ENCODE assay signal across 24 mouse cellular contexts in the genomic region with DNA sequence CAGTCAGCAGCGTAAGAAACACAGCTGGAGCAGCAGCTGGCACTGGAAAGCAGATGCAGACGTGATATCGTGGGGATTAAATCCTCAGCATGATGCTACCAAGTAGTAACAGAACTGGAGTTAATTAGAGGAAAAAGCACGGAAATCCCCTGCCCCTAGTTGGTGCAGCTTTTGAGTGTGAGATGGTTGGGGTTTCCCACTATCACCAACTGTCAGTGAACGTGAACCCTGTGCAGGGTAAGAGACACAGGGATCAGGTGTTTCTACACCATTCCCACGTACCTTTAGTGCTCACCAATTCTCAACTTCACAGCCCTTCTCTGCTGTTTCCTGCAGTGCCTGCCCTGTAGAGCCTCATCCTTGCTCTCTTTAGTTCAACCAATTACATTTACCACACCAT. TPM values are rescaled to one million over a fixed set of nuclear protein-coding genes. Genes with fewer than 3 reads are reported as not detected.
DNase-seq lines count a peak whose midpoint lies in the region; ATAC-seq and TF ChIP-seq lines count a peak whose summit lies in the region.
"Had no signal": no experiment of that assay in that cellular context is flagged by ENCODE, and none has a peak within 500 bp of the region (broad histone marks: within the 10 kb centered on the region; RNA-seq: fewer than 3 reads in every experiment).

No protein-coding gene starts in this region.

- H3K27ac ChIP-seq in hindbrain, postnatal 0 days, result no peak overlapping the region
- no peak overlapping the region for H3K27ac ChIP-seq in hindbrain, embryonic 11.5 days (ENCODE audit: low read depth, low read length)
- no peak overlapping the region for H3K27ac ChIP-seq in forebrain, embryonic 15.5 days (replicated peaks)
- H3K27ac ChIP-seq: embryonic facial prominence, embryonic 15.5 days; hindbrain, embryonic 13.5 days; intestine, embryonic 15.5 days had no signal

- H3K9ac ChIP-seq in hindbrain, postnatal 0 days (replicated peaks; ENCODE audit: low read length), result no peak overlapping the region
- no peak overlapping the region for H3K9ac ChIP-seq in hindbrain, embryonic 11.5 days (ENCODE audit: low read depth, low read length)
- no peak overlapping the region for H3K9ac ChIP-seq in forebrain, embryonic 15.5 days (replicated peaks)
- H3K9ac ChIP-seq: embryonic facial prominence, embryonic 15.5 days; hindbrain, embryonic 13.5 days; intestine, embryonic 15.5 days had no signal

- H3K9me3 ChIP-seq in hindbrain, postnatal 0 days (ENCODE audit: low read length), result no peaks in the 10 kb centered on the region
- H3K9me3 ChIP-seq in hindbrain, embryonic 11.5 days (ENCODE audit: control insufficient read depth, low read length), result no peaks in the 10 kb centered on the region
- H3K9me3 ChIP-seq in forebrain, embryonic 15.5 days, result no peaks in the 10 kb centered on the region
- H3K9me3 ChIP-seq: embryonic facial prominence, embryonic 15.5 days; hindbrain, embryonic 13.5 days; intestine, embryonic 15.5 days had no signal

- H3K4me3 ChIP-seq in hindbrain, postnatal 0 days (ENCODE audit: low read length), result no peak overlapping the region
- H3K4me3 ChIP-seq in hindbrain, embryonic 11.5 days (ENCODE audit: low read depth, low read length), result no peak overlapping the region
- no peak overlapping the region for H3K4me3 ChIP-seq in forebrain, embryonic 15.5 days
- H3K4me3 ChIP-seq: embryonic facial prominence, embryonic 15.5 days; hindbrain, embryonic 13.5 days; intestine, embryonic 15.5 days had no signal

- no peak for TF ChIP-seq CTCF in hindbrain, postnatal 0 days (IDR thresholded peaks at IDR 0.05; ENCODE audit: low read depth)
- TF ChIP-seq CTCF in brain, embryonic 14.5 days (IDR thresholded peaks at IDR 0.05; ENCODE audit: borderline replicate concordance, extremely low read depth, insufficient read depth, insufficient read length), result no peak

- no peak for ATAC-seq in hindbrain, postnatal 0 days
- ATAC-seq in hindbrain, embryonic 11.5 days (ENCODE audit: low FRiP score), result no peak
- ATAC-seq in CD4-positive, CD25-positive, alpha-beta regulatory T cell, adult 4 months, result peak; percentile 63
- no peak for ATAC-seq in forebrain, embryonic 15.5 days (replicated peaks)
- ATAC-seq: forebrain, embryonic 14.5 days; hindbrain, embryonic 16.5 days; intestine, embryonic 15.5 days had no signal

- no peaks in the 10 kb centered on the region for H3K4me1 ChIP-seq in hindbrain, postnatal 0 days (ENCODE audit: insufficient read depth, low read length)
- H3K4me1 ChIP-seq in hindbrain, embryonic 11.5 days (replicated peaks; ENCODE audit: control insufficient read depth, insufficient read depth, low read length), result no peaks in the 10 kb centered on the region
- no peaks in the 10 kb centered on the region for H3K4me1 ChIP-seq in forebrain, embryonic 15.5 days
- H3K4me1 ChIP-seq: embryonic facial prominence, embryonic 15.5 days; hindbrain, embryonic 13.5 days; intestine, embryonic 15.5 days had no signal

- H3K4me2 ChIP-seq in hindbrain, postnatal 0 days (ENCODE audit: low read depth, low read length), result no peak overlapping the region
- H3K4me2 ChIP-seq in hindbrain, embryonic 11.5 days (replicated peaks; ENCODE audit: low read depth, low read length), result no peak overlapping the region
- no peak overlapping the region for H3K4me2 ChIP-seq in forebrain, embryonic 15.5 days (replicated peaks)
- H3K4me2 ChIP-seq: embryonic facial prominence, embryonic 15.5 days; hindbrain, embryonic 13.5 days; intestine, embryonic 15.5 days had no signal

- peaks cover 51% of the 10 kb centered on the region for H3K36me3 ChIP-seq in hindbrain, postnatal 0 days (ENCODE audit: insufficient read depth, low read length)
- peaks cover 11% of the 10 kb centered on the region; the same call in 1 of the 2 replicates for H3K36me3 ChIP-seq in hindbrain, embryonic 11.5 days (ENCODE audit: control insufficient read depth, insufficient read depth, low read length)
- H3K36me3 ChIP-seq in forebrain, embryonic 15.5 days, result peaks cover 59% of the 10 kb centered on the region

- peak; percentile 9 for DNase-seq in hindbrain, postnatal 0 days (ENCODE audit: low spot score)
- no peak for DNase-seq in hindbrain, embryonic 11.5 days (ENCODE audit: low spot score)
- DNase-seq in brain, embryonic 14.5 days (ENCODE audit: low read depth), result peak; percentile 14
- no peak for DNase-seq in ovary, postnatal 10 days (ENCODE audit: low spot score)
- DNase-seq in right cerebral cortex, adult 18-20 months, result no peak
- DNase-seq: adrenal gland, postnatal 10 days; adrenal gland, postnatal 36 days; cerebellum, adult 11 months; cerebellum, adult 8-10 months; cerebellum, postnatal 10 days; cerebellum, postnatal 36 days; embryo, embryonic 11 days; gastrocnemius, postnatal 25 days; heart, adult 18-20 months; kidney, adult 11 months; kidney, adult 8-10 months had no signal

- H3K27me3 ChIP-seq in hindbrain, postnatal 0 days (ENCODE audit: insufficient read depth, low read length), result no peaks in the 10 kb centered on the region
- H3K27me3 ChIP-seq in hindbrain, embryonic 11.5 days (ENCODE audit: control insufficient read depth, insufficient read depth, low read length), result no peaks in the 10 kb centered on the region
- H3K27me3 ChIP-seq in forebrain, embryonic 15.5 days, result no peaks in the 10 kb centered on the region
- H3K27me3 ChIP-seq: embryonic facial prominence, embryonic 15.5 days; hindbrain, embryonic 13.5 days; intestine, embryonic 15.5 days had no signal

- 70% methylated on average over 6 of the region's 6 CpGs for WGBS in hindbrain, postnatal 0 days
- WGBS in hindbrain, embryonic 11.5 days, result 77% methylated on average over 6 of the region's 6 CpGs
- WGBS in forebrain, embryonic 15.5 days, result 63% methylated on average over 6 of the region's 6 CpGs

- TF ChIP-seq POLR2A in brain, embryonic 14.5 days (IDR thresholded peaks at IDR 0.05; ENCODE audit: borderline replicate concordance, extremely low read depth, insufficient read depth, insufficient read length, poor library complexity, severe bottlenecking), result no peak

RNA-seq across cellular contexts. Expression of a gene that starts 37.6 kb away (rescaled TPM):
- total RNA-seq in hindbrain, postnatal 0 days (2014; rRNA removed), result 63.4 and 65.0 TPM in 2 replicates
- 20.8 and 22.0 TPM in 2 replicates for polyA plus RNA-seq in hindbrain, postnatal 0 days (2015; fragmentation: Nextera tagmentation; extraction: Ambion mirVana)
- 2.7 and 4.6 TPM in 2 replicates for polyA plus RNA-seq in hindbrain, embryonic 11.5 days (2014; fragmentation: Nextera tagmentation; extraction: Ambion mirVana)
- polyA plus RNA-seq in CD4-positive, CD25-positive, alpha-beta regulatory T cell, adult 4 months (2017; shearing (Covaris generic)), result not detected
- polyA plus RNA-seq in brain, embryonic 14.5 days (2012; rRNA removed), result 16.8 and 26.6 TPM in 2 replicates
- polyA plus RNA-seq in forebrain, embryonic 15.5 days (2015; fragmentation: Nextera tagmentation; extraction: Ambion mirVana), result 5.1 and 5.4 TPM in 2 replicates
- total RNA-seq: ES-E14 had no signal

Comparison
In these comparisons a context has a peak if more than half of its experiments do, and no peak if none do; other contexts are left out.
1. DNase-seq: peak in hindbrain, postnatal 0 days (single experiment) and brain, embryonic 14.5 days (single experiment); none in hindbrain, embryonic 11.5 days (single experiment), ovary, postnatal 10 days (single experiment) and right cerebral cortex, adult 18-20 months (single experiment).